Mouse (Mus musculus): ENCODE results near the gene Gm11361. TPM values are rescaled to one million over a fixed set of nuclear protein-coding genes. Genes with fewer than 3 reads are reported as not detected.

Gene Gm11361
- polyA plus RNA-seq, 1 experiment = 1,612 TPM

GRCm38 (mm10) chr13:28295492-28295891 is 38.2 kb downstream of the Gm11361 start:
- Histone ChIP-seq H3K36me3 (ENCODE audit: control insufficient read depth, insufficient read depth) (no peaks in the 10 kb centered on the region), H3K79me3 (ENCODE audit: low read depth) (no peaks in the 10 kb centered on the region), H3ac (ENCODE audit: control insufficient read depth, insufficient read length, low read depth) (no peak overlapping the region), H3K4me3 (ENCODE audit: insufficient read depth, poor library complexity, severe bottlenecking) (no peak overlapping the region), H3K79me2 (ENCODE audit: control insufficient read depth, insufficient read depth) (no peaks in the 10 kb centered on the region), H3K27me3 (ENCODE audit: control insufficient read depth, insufficient read depth, insufficient read length) (no peaks in the 10 kb centered on the region)
- TF ChIP-seq CEBPB (IDR thresholded peaks at IDR 0.05; ENCODE audit: low read depth) = no peak
- TF ChIP-seq MYOG (IDR thresholded peaks at IDR 0.05; ENCODE audit: control insufficient read depth, extremely low read depth, insufficient read length) = no peak
- TF ChIP-seq MYOD1 (IDR thresholded peaks at IDR 0.05; ENCODE audit: control insufficient read depth, insufficient read length, low read depth) = no peak
- TF ChIP-seq USF1 (IDR thresholded peaks at IDR 0.05; ENCODE audit: low read depth) = no peak
- TF ChIP-seq CTCF (IDR thresholded peaks at IDR 0.05; ENCODE audit: control insufficient read depth, insufficient read depth, insufficient read length) = no peak
- TF ChIP-seq MAX (IDR thresholded peaks at IDR 0.05) = no peak
- no peak for TF ChIP-seq FOSL1 (IDR thresholded peaks at IDR 0.05; ENCODE audit: insufficient read depth, low read length, poor library complexity, severe bottlenecking)

GRCm38 (mm10) chr13:28297098-28297497 is 39.8 kb downstream of the Gm11361 start:
- Histone ChIP-seq H3K79me3 (ENCODE audit: low read depth) (no peaks in the 10 kb centered on the region), H3K36me3 (ENCODE audit: control insufficient read depth, insufficient read depth) (no peaks in the 10 kb centered on the region), H3K4me3 (ENCODE audit: insufficient read depth, poor library complexity, severe bottlenecking) (no peak overlapping the region), H3K27me3 (ENCODE audit: control insufficient read depth, insufficient read depth, insufficient read length) (no peaks in the 10 kb centered on the region), H3ac (ENCODE audit: control insufficient read depth, insufficient read length, low read depth) (no peak overlapping the region), H3K79me2 (ENCODE audit: control insufficient read depth, insufficient read depth) (no peaks in the 10 kb centered on the region)
- TF ChIP-seq MAX (IDR thresholded peaks at IDR 0.05) = no peak
- no peak for TF ChIP-seq MYOG (IDR thresholded peaks at IDR 0.05; ENCODE audit: control insufficient read depth, extremely low read depth, insufficient read length)

- Histone ChIP-seq H3K4me3 (ENCODE audit: insufficient read depth, poor library complexity, severe bottlenecking) (no peak overlapping the region), H3K79me3 (ENCODE audit: low read depth) (no peaks in the 10 kb centered on the region), H3ac (ENCODE audit: control insufficient read depth, insufficient read length, low read depth) (no peak overlapping the region), H3K27me3 (ENCODE audit: control insufficient read depth, insufficient read depth, insufficient read length) (no peaks in the 10 kb centered on the region), H3K36me3 (ENCODE audit: control insufficient read depth, insufficient read depth) (no peaks in the 10 kb centered on the region), H3K79me2 (ENCODE audit: control insufficient read depth, insufficient read depth) (no peaks in the 10 kb centered on the region)
- TF ChIP-seq MYOD1 (IDR thresholded peaks at IDR 0.05; ENCODE audit: control insufficient read depth, insufficient read length, low read depth) (peak; percentile 92), USF1 (IDR thresholded peaks at IDR 0.05; ENCODE audit: low read depth) (no peak), FOSL1 (IDR thresholded peaks at IDR 0.05; ENCODE audit: insufficient read depth, low read length, poor library complexity, severe bottlenecking) (no peak), MAX (IDR thresholded peaks at IDR 0.05) (no peak), CTCF (IDR thresholded peaks at IDR 0.05; ENCODE audit: control insufficient read depth, insufficient read depth, insufficient read length) (no peak), CEBPB (IDR thresholded peaks at IDR 0.05; ENCODE audit: low read depth) (no peak)
Observed at GRCm38 (mm10) chr13:28297577-28297976, 40.2 kb downstream of the Gm11361 start.

Other genes with a start within 250 kb of the Gm11361 start
- not detected for gene Prl4a1, start 241.3 kb upstream of the Gm11361 start, polyA plus RNA-seq (2012; fragmentation: generic; extraction: Trizol)
- not detected for gene Prl5a1, start 115.0 kb upstream of the Gm11361 start, polyA plus RNA-seq (2012; fragmentation: generic; extraction: Trizol)

Data from C2C12 (cell line).